Mouse (Mus musculus): ENCODE results near the gene Nxpe5.

DNA sequence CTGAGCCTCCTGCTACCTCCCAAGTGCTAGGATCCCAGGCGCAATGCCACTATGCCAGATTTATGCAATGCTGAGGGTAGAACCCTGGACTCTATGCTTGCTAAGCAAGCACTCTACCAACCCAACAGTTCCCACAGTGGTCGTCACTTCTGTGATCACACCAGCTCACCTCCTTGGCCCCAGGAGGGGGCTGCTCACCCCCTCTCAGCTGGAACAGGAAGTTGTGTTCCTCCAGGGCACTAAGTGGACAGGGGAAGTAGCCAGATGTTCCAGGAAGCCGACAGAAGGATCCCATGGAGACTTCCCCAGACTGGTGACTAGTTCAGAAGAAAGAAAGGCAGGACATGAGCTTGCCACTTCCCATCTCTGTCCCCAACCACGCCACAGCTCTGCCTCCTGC lies 36.3 kb downstream of the Nxpe5 start:
- no peak for TF ChIP-seq CTCF (IDR thresholded peaks at IDR 0.05; ENCODE audit: extremely low read depth, insufficient read length, insufficient replicate concordance, low read depth, low read length)
- no peak for TF ChIP-seq POLR2A (IDR thresholded peaks at IDR 0.05; ENCODE audit: low read depth, low read length)

All from small intestine, adult 2 months (tissue).